Mouse (Mus musculus) MEL (cell line): Measurements from ENCODE around the gene Naglu. TPM values are rescaled to one million over a fixed set of nuclear protein-coding genes. Genes with fewer than 3 reads are reported as not detected.

Experiments used
- DNase-seq: peaks from one replicate; pipeline ENCODE4 v3.0.0; 2011; ENCODE audit warnings: low read depth, low spot score
- H3K27ac ChIP-seq: 2 replicates; pipeline ENCODE4 v1.5.1; 2012; ENCODE audit warnings: low read depth, mild to moderate bottlenecking, control low read depth, low read length, moderate library complexity; ENCODE audit not compliant: control insufficient read depth
- H3K27me3 ChIP-seq, 2 experiments: fragments of 150-350 bp in 1 of 2; sonication (generic) in 1 of 2; 2 replicates each; pipeline ENCODE4 v1.6.1; 2012; ENCODE audit warnings: low read length in 2 of 2, mild to moderate bottlenecking in 2 of 2, improper control_type of control experiment in 1 of 2, moderate library complexity in 1 of 2; ENCODE audit not compliant: insufficient read depth in 2 of 2, control insufficient read depth in 1 of 2
- H3K36me3 ChIP-seq, 2 experiments: 2 replicates each; pipeline ENCODE4 v1.6.1; 2012 to 2014; ENCODE audit warnings: low read length in 2 of 2, improper control_type of control experiment in 1 of 2, inconsistent platforms in 1 of 2, mild to moderate bottlenecking in 1 of 2; ENCODE audit not compliant: insufficient read depth in 2 of 2, control insufficient read depth in 1 of 2
- H3K4me1 ChIP-seq, 2 experiments: fragments of 150-350 bp in 1 of 2; sonication (generic) in 1 of 2; 2 replicates each; pipeline ENCODE4 v1.6.1; 2012; ENCODE audit warnings: low read length in 2 of 2, improper control_type of control experiment in 1 of 2, mild to moderate bottlenecking in 1 of 2; ENCODE audit not compliant: insufficient read depth in 2 of 2, control insufficient read depth in 1 of 2
- H3K4me3 ChIP-seq, 2 experiments: fragments of 150-350 bp in 1 of 2; sonication (generic) in 1 of 2; 2 replicates each; pipeline ENCODE4 v1.5.1; 2012; ENCODE audit warnings: low read depth in 2 of 2, low read length in 2 of 2, mild to moderate bottlenecking in 2 of 2, moderate library complexity in 2 of 2, control low read depth in 1 of 2, improper control_type of control experiment in 1 of 2; ENCODE audit not compliant: control insufficient read depth in 1 of 2, insufficient read depth in 1 of 2
- H3K79me2 ChIP-seq: 2 replicates; pipeline ENCODE4 v1.6.1; 2012; ENCODE audit warnings: mild to moderate bottlenecking, low read length, moderate library complexity; ENCODE audit not compliant: control insufficient read depth, poor library complexity, insufficient read depth
- H3K9ac ChIP-seq: 2 replicates; pipeline ENCODE4 v1.6.1; 2012; ENCODE audit warnings: low read depth, mild to moderate bottlenecking, control low read depth, low read length, moderate library complexity; ENCODE audit not compliant: control insufficient read depth, poor library complexity, severe bottlenecking
- H3K9me3 ChIP-seq: fragments of 150-350 bp; sonication (generic); replicated peaks from 2 replicates; pipeline ENCODE4 v1.6.1; 2012; ENCODE audit warnings: mild to moderate bottlenecking, low read length, improper control_type of control experiment, moderate library complexity; ENCODE audit not compliant: insufficient read depth
- BHLHE40 ChIP-seq: IDR thresholded peaks from 2 replicates; pipeline ENCODE4 v1.6.1; 2012; ENCODE audit warnings: low read depth, mild to moderate bottlenecking, inconsistent platforms, low read length, improper control_type of control experiment, borderline replicate concordance
- CHD1 ChIP-seq: IDR thresholded peaks from 2 replicates; pipeline ENCODE4 v1.6.1; 2012; ENCODE audit warnings: low read depth, mild to moderate bottlenecking, inconsistent platforms, low read length, improper control_type of control experiment
- CHD2 ChIP-seq: IDR thresholded peaks from 2 replicates; pipeline ENCODE4 v1.6.1; 2011; ENCODE audit warnings: low read length, improper control_type of control experiment
- CTCF ChIP-seq, 3 experiments: IDR thresholded peaks in 2 of 3; conservative IDR thresholded peaks in 1 of 3; 2 replicates each; pipeline ENCODE4 v1.5.1; 2011 to 2012; ENCODE audit warnings: low read length in 3 of 3, low read depth in 2 of 3, mild to moderate bottlenecking in 2 of 3, improper control_type of control experiment in 1 of 3, inconsistent platforms in 1 of 3, mixed read lengths in 1 of 3, moderate library complexity in 1 of 3; ENCODE audit not compliant: control insufficient read depth in 1 of 3, insufficient read depth in 1 of 3, poor library complexity in 1 of 3, severe bottlenecking in 1 of 3
- E2F4 ChIP-seq: IDR thresholded peaks from 2 replicates; pipeline ENCODE4 v1.6.1; 2011; ENCODE audit warnings: low read depth, low read length, improper control_type of control experiment, borderline replicate concordance
- ELF1 ChIP-seq: IDR thresholded peaks from 2 replicates; pipeline ENCODE4 v1.6.1; 2014; ENCODE audit warnings: low read depth, mild to moderate bottlenecking, inconsistent platforms, low read length, improper control_type of control experiment, moderate library complexity
- EP300 ChIP-seq, 2 experiments: IDR thresholded peaks; 2 replicates each; pipeline ENCODE4 v1.6.1; 2011; ENCODE audit warnings: improper control_type of control experiment in 2 of 2, low read length in 2 of 2, low read depth in 1 of 2, mild to moderate bottlenecking in 1 of 2
- ETS1 ChIP-seq: IDR thresholded peaks from 2 replicates; pipeline ENCODE4 v1.6.1; 2012; ENCODE audit warnings: low read depth, mild to moderate bottlenecking, inconsistent platforms, low read length, improper control_type of control experiment, moderate library complexity
- GABPA ChIP-seq: IDR thresholded peaks from 2 replicates; pipeline ENCODE4 v1.6.1; 2012; ENCODE audit warnings: low read depth, mild to moderate bottlenecking, inconsistent platforms, low read length, improper control_type of control experiment, moderate library complexity
- GATA1 ChIP-seq: IDR thresholded peaks from 2 replicates; pipeline ENCODE4 v1.6.1; 2011; ENCODE audit warnings: low read depth, low read length, improper control_type of control experiment
- JUND ChIP-seq: IDR thresholded peaks from 2 replicates; pipeline ENCODE4 v1.6.1; 2011; ENCODE audit warnings: low read depth, mild to moderate bottlenecking, improper control_type of control experiment, low read length
- KAT2A ChIP-seq: conservative IDR thresholded peaks from 2 replicates; pipeline ENCODE4 v1.6.1; 2012; ENCODE audit warnings: low read depth, low read length, improper control_type of control experiment, inconsistent platforms
- MAFK ChIP-seq: IDR thresholded peaks from 2 replicates; pipeline ENCODE4 v1.6.1; 2011; ENCODE audit warnings: low read depth, mild to moderate bottlenecking, low read length, improper control_type of control experiment, borderline replicate concordance
- MAX ChIP-seq: IDR thresholded peaks from 2 replicates; pipeline ENCODE4 v1.6.1; 2011; ENCODE audit warnings: low read length, improper control_type of control experiment
- MAZ ChIP-seq: IDR thresholded peaks from 2 replicates; pipeline ENCODE4 v1.6.1; 2012; ENCODE audit warnings: low read depth, mild to moderate bottlenecking, inconsistent platforms, low read length, improper control_type of control experiment
- MXI1 ChIP-seq: IDR thresholded peaks from 2 replicates; pipeline ENCODE4 v1.6.1; 2011; ENCODE audit warnings: mild to moderate bottlenecking, low read depth, low read length, improper control_type of control experiment
- MYB ChIP-seq: IDR thresholded peaks from 2 replicates; pipeline ENCODE4 v1.6.1; 2011; ENCODE audit warnings: mild to moderate bottlenecking, low read depth, low read length, improper control_type of control experiment
- MYC ChIP-seq: IDR thresholded peaks from 2 replicates; pipeline ENCODE4 v1.6.1; 2011; ENCODE audit warnings: low read depth, mild to moderate bottlenecking, low read length, improper control_type of control experiment, moderate library complexity
- NELFE ChIP-seq: IDR thresholded peaks from 2 replicates; pipeline ENCODE4 v1.6.1; 2011; ENCODE audit warnings: low read depth, low read length, improper control_type of control experiment
- NRF1 ChIP-seq: IDR thresholded peaks from 2 replicates; pipeline ENCODE4 v1.6.1; 2014; ENCODE audit warnings: low read depth, mild to moderate bottlenecking, inconsistent platforms, low read length, improper control_type of control experiment, moderate library complexity; ENCODE audit not compliant: poor library complexity, insufficient read depth, severe bottlenecking
- POLR2AphosphoS2 ChIP-seq: IDR thresholded peaks from 2 replicates; pipeline ENCODE4 v1.6.1; 2011; ENCODE audit warnings: low read length, improper control_type of control experiment
- POLR2AphosphoS5 ChIP-seq: IDR thresholded peaks from 2 replicates; pipeline ENCODE4 v1.6.1; 2012; ENCODE audit warnings: low read depth, borderline replicate concordance, mild to moderate bottlenecking, inconsistent platforms, low read length, moderate library complexity, mixed read lengths
- RAD21 ChIP-seq: IDR thresholded peaks from 2 replicates; pipeline ENCODE4 v1.6.1; 2011; ENCODE audit warnings: mild to moderate bottlenecking, low read depth, low read length, improper control_type of control experiment
- RCOR1 ChIP-seq: IDR thresholded peaks from 2 replicates; pipeline ENCODE4 v1.6.1; 2012; ENCODE audit warnings: low read depth, mild to moderate bottlenecking, inconsistent platforms, low read length, improper control_type of control experiment
- SIN3A ChIP-seq: IDR thresholded peaks from 2 replicates; pipeline ENCODE4 v1.6.1; 2012; ENCODE audit warnings: low read length, improper control_type of control experiment, inconsistent platforms
- SMC3 ChIP-seq: IDR thresholded peaks from 2 replicates; pipeline ENCODE4 v1.6.1; 2011; ENCODE audit warnings: low read depth, low read length, improper control_type of control experiment
- TAL1 ChIP-seq: IDR thresholded peaks from 2 replicates; pipeline ENCODE4 v1.6.1; 2012; ENCODE audit warnings: mild to moderate bottlenecking, inconsistent platforms, low read length, moderate library complexity, mixed read lengths
- TCF12 ChIP-seq: IDR thresholded peaks from 2 replicates; pipeline ENCODE4 v1.6.1; 2014; ENCODE audit warnings: low read depth, mild to moderate bottlenecking, inconsistent platforms, low read length, improper control_type of control experiment, moderate library complexity
- UBTF ChIP-seq: IDR thresholded peaks from 2 replicates; pipeline ENCODE4 v1.6.1; 2012; ENCODE audit warnings: low read depth, mild to moderate bottlenecking, inconsistent platforms, low read length, improper control_type of control experiment, moderate library complexity, borderline replicate concordance; ENCODE audit not compliant: insufficient read depth
- USF1 ChIP-seq: IDR thresholded peaks from 2 replicates; pipeline ENCODE4 v1.6.1; 2014; ENCODE audit warnings: low read depth, mild to moderate bottlenecking, inconsistent platforms, low read length, improper control_type of control experiment, moderate library complexity
- USF2 ChIP-seq, 2 experiments: IDR thresholded peaks; 2 replicates each; pipeline ENCODE4 v1.6.1; 2011 to 2012; ENCODE audit warnings: improper control_type of control experiment in 2 of 2, low read length in 2 of 2, borderline replicate concordance in 1 of 2, inconsistent platforms in 1 of 2, low read depth in 1 of 2, mild to moderate bottlenecking in 1 of 2; ENCODE audit not compliant: insufficient read depth in 1 of 2
- ZC3H11A ChIP-seq: IDR thresholded peaks from 2 replicates; pipeline ENCODE4 v1.6.1; 2012; ENCODE audit warnings: low read depth, mild to moderate bottlenecking, inconsistent platforms, low read length, improper control_type of control experiment
- ZKSCAN1 ChIP-seq: IDR thresholded peaks from 2 replicates; pipeline ENCODE4 v1.6.1; 2012; ENCODE audit warnings: low read depth, mild to moderate bottlenecking, inconsistent platforms, low read length, improper control_type of control experiment, moderate library complexity
- ZNF384 ChIP-seq: IDR thresholded peaks from 2 replicates; pipeline ENCODE4 v1.6.1; 2012; ENCODE audit warnings: low read depth, mild to moderate bottlenecking, inconsistent platforms, low read length, improper control_type of control experiment
- polyA plus RNA-seq, 2 experiments: library from polyadenylated mRNA; stranded (reverse) in 1 of 2; unstranded in 1 of 2; fragments of >175 nt in 1 of 2; fragments of >200 nt in 1 of 2; gene quantifications; 2 replicates each; pipeline versions ENCODE4 v1.2.1 to v1.2.4; 2012; ENCODE audit warnings: low replicate concordance in 2 of 2, low read depth in 1 of 2; ENCODE audit not compliant: insufficient read length in 2 of 2, insufficient read depth in 1 of 2, missing spikeins in 1 of 2
- total RNA-seq: library from RNA; depleted of rRNA; stranded (reverse); fragments of 300-350 nt; gene quantifications from 2 replicates; pipeline ENCODE4 v1.2.3, GENCODE M21; 2012

The Naglu gene
- total and polyA plus RNA-seq, 3 experiments, result 1.5 to 3.1 TPM; not detected in 1

DNA sequence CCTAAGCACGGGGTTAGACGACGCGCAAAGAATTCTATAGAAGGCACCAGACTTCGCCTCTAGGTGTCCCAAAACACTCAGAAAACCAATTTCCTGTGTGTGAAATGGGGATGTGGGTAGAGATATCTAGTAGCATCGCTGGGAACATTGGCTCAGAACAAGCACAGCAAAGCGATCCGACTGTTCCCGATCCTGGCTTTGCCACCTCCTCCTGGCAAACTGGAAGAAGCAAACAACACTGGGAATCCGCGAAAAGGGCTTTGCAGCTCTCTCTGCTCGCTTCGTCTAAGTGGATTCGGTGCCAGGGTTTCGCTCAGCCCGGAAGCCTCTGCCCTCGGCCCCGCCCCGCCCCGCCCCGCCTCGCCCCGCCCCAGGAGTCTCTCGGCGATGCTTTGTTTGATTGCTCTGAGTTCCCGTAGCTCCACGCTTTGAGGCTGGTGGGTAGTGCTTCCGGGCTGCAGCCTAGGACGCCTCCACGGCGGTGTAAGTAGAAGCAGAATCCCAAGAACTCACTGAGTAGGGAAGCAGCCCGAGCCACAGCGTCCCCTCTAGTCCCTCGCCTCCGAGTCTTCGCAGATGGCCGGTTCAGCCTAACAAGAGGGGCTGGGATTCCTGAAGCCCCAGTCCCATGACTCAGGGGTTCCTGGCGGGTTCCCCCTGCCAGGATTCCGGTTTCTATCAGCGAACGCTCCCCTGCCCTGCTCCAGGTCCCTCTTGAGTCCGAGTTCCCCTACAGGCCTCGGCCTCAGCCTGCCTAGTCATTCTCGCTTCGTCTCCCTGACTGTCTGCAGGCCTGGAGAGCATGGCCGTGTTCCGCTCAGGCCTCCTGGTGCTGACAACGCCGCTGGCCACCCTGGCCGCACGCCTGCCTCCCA, 12.6 kb downstream of the Naglu start, which contains the start of gene Coasy:
TSS of gene Coasy (plus strand) at position 358 of the 875 bp plus-strand sequence.
- peak within 1 kb of the TSS; percentile 77 to 82 for H3K4me3 ChIP-seq
- peak; percentile 97 for DNase-seq
- H3K9ac ChIP-seq, result peak within 1 kb of the TSS; percentile 90
- H3K4me1 ChIP-seq, result peaks cover 6 to 17% of the 10 kb centered on the region in 2 experiments
- peaks cover 0 to 12% of the 10 kb centered on the region in 2 experiments; a peak in 2 of 4 replicates for H3K36me3 ChIP-seq
- no peaks in the 10 kb centered on the region for H3K27me3 ChIP-seq
- H3K27ac ChIP-seq, result peak within 1 kb of the TSS; percentile 87
- peaks cover 15% of the 10 kb centered on the region for H3K79me2 ChIP-seq
- no peaks in the 10 kb centered on the region for H3K9me3 ChIP-seq
- TF ChIP-seq MAX, result peak; percentile 51; the same call in 1 of the 2 replicates
- no peak for TF ChIP-seq GABPA
- TF ChIP-seq POLR2AphosphoS2, result peak; percentile 96
- TF ChIP-seq CHD1, result no peak
- TF ChIP-seq MYB, result no peak
- no peak for TF ChIP-seq RCOR1
- TF ChIP-seq MYC, result no peak; the same call in 1 of the 2 replicates
- peak; percentile 27; the same call in 1 of the 2 replicates for TF ChIP-seq ZC3H11A
- TF ChIP-seq UBTF, result no peak
- no peak for TF ChIP-seq TAL1
- TF ChIP-seq JUND, result no peak
- peak; percentile 54 for TF ChIP-seq SMC3
- peak; percentile 91 for TF ChIP-seq ELF1
- peak; percentile 75; the same call in 1 of the 2 replicates for TF ChIP-seq KAT2A
- TF ChIP-seq MAZ, result peak; percentile 76; the same call in 1 of the 2 replicates
- TF ChIP-seq CHD2, result no peak
- no peak for TF ChIP-seq USF2 (IDR thresholded peaks at IDR 0.05; ENCODE audit: borderline replicate concordance in 1 of 2, insufficient read depth in 1 of 2, low read depth in 1 of 2, low read length in 2 of 2)
- TF ChIP-seq POLR2AphosphoS5, result no peak; the same call in 1 of the 2 replicates
- no peak for TF ChIP-seq BHLHE40
- TF ChIP-seq MAFK, result peak; percentile 15; the same call in 1 of the 2 replicates
- peak; percentile 46; the same call in 1 of the 2 replicates for TF ChIP-seq NRF1
- TF ChIP-seq E2F4, result no peak
- TF ChIP-seq NELFE, result peak; percentile 98
- peak; percentile 30 to 78 (median 42) for TF ChIP-seq CTCF (IDR thresholded peaks at IDR 0.05 in 2 of 3, conservative IDR thresholded peaks at IDR 0.05 in 1 of 3; ENCODE audit: control insufficient read depth in 1 of 3, insufficient read depth in 1 of 3, low read depth in 2 of 3, low read length in 3 of 3, poor library complexity in 1 of 3, severe bottlenecking in 1 of 3)
- TF ChIP-seq GATA1, result 0 out of 2 replicates have a peak, but pooled peaks have one; percentile 19
- peak; percentile 63 for TF ChIP-seq RAD21
- TF ChIP-seq MXI1, result peak; percentile 95
- peak; percentile 98 for TF ChIP-seq SIN3A
- TF ChIP-seq ZKSCAN1, result no peak
- peak; percentile 37; the same call in 1 of the 2 replicates for TF ChIP-seq USF1
- TF ChIP-seq EP300 (IDR thresholded peaks at IDR 0.05; ENCODE audit: low read depth in 1 of 2, low read length in 2 of 2), result peak in 1 of 2 experiments; percentile 43; a peak in 2 of 4 replicates
- no peak for TF ChIP-seq ZNF384
- TF ChIP-seq ETS1, result no peak; the same call in 1 of the 2 replicates
- peak; percentile 64 for TF ChIP-seq TCF12
